Mouse (Mus musculus) C2C12 (cell line): ENCODE measurements around the gene Trim65.

Experiments used
- CEBPB ChIP-seq: IDR thresholded peaks from one replicate; pipeline ENCODE4 v1.6.1; 2011; ENCODE audit warnings: low read depth, mild to moderate bottlenecking, control low read depth, moderate library complexity
- CTCF ChIP-seq: IDR thresholded peaks from one replicate; pipeline ENCODE4 v1.5.1; 2011; ENCODE audit not compliant: control insufficient read depth, insufficient read depth, insufficient read length
- FOSL1 ChIP-seq: IDR thresholded peaks from one replicate; pipeline ENCODE4 v1.8.0; 2011; ENCODE audit warnings: mild to moderate bottlenecking, low read length; ENCODE audit not compliant: poor library complexity, insufficient read depth, severe bottlenecking
- MAX ChIP-seq: IDR thresholded peaks from one replicate; pipeline ENCODE4 v1.6.1; 2011; ENCODE audit warnings: mild to moderate bottlenecking, control low read depth
- USF1 ChIP-seq: IDR thresholded peaks from one replicate; pipeline ENCODE4 v1.6.1; 2011; ENCODE audit warnings: low read depth, mild to moderate bottlenecking, control low read depth, moderate library complexity

DNA sequence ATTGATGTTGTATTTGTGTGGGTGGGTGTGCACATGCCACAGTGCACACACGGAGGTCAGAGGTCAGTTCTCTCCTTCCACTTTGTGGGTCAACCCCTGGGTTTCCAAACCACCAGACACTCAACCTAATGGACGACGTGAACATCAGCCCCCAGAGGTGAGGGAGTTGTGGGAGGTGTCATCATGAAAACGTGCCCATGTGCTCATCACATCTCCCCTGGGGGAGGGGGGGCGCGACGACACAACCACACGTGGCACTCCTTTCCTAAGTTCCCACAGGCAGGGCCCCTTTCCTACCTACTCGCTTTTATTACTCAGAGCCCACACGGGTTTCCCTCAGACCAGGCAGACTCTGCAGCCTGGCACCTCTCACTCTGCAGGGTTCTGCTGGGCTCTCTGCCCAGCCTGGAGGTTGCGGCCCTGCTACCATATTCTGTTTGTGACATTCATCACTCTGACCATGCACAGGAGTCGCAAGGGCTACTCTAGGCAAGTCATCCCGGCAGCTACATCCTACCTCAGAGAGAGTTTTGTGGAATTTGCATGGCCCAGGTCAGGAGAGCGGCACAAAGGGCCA lies 47.7 kb downstream of the Trim65 start:
- TF ChIP-seq CTCF (no peak), USF1 (no peak), MAX (no peak), FOSL1 (no peak), CEBPB (no peak)
